Mouse (Mus musculus) bone marrow, adult 2 months (tissue): Measurements from ENCODE around the gene Rmi1.

ENCODE experiments used
- CTCF ChIP-seq: fragments of 200-500 bp; IDR thresholded peaks from 2 replicates; pipeline ENCODE4 v1.5.1; 2011; ENCODE audit warnings: low read length, control low read depth; ENCODE audit not compliant: control insufficient read depth, insufficient read depth
- POLR2A ChIP-seq: fragments of 200-500 bp; IDR thresholded peaks from 2 replicates; pipeline ENCODE4 v1.6.1; 2011; ENCODE audit warnings: low read depth, mild to moderate bottlenecking, control low read depth, low read length, borderline replicate concordance; ENCODE audit not compliant: control insufficient read depth

GRCm38 (mm10) chr13:58388379-58388778 is 13.7 kb upstream of the Rmi1 start:
- TF ChIP-seq CTCF (no peak), POLR2A (no peak)
